Mouse (Mus musculus) limb, embryonic 13.5 days (tissue): ENCODE measurements around the gene Prdm12. TPM values are rescaled to one million over a fixed set of nuclear protein-coding genes. Genes with fewer than 3 reads are reported as not detected.

Experiments used
- ATAC-seq: fragments of 200-750 bp; cut with Nextera tagmentation; 2 replicates; pipeline ENCODE4 v1.8.0; 2017; ENCODE audit warnings: low read depth, moderate number of reproducible peaks, moderate TSS enrichment; ENCODE audit not compliant: low FRiP score
- H3K27ac ChIP-seq: fragments of 300-500 bp; sonication (generic); 2 replicates; pipeline ENCODE4 v1.5.1; 2015; ENCODE audit warnings: inconsistent platforms, mild to moderate bottlenecking, moderate library complexity
- H3K27me3 ChIP-seq: fragments of 300-500 bp; sonication (generic); 2 replicates; pipeline ENCODE4 v1.6.1; 2015; ENCODE audit warnings: mild to moderate bottlenecking, inconsistent platforms
- H3K36me3 ChIP-seq: fragments of 300-500 bp; sonication (generic); 2 replicates; pipeline ENCODE4 v1.6.1; 2015; ENCODE audit warnings: inconsistent platforms, mild to moderate bottlenecking, moderate library complexity
- H3K4me1 ChIP-seq: fragments of 300-500 bp; sonication (generic); 2 replicates; pipeline ENCODE4 v1.6.1; 2015; ENCODE audit warnings: inconsistent platforms
- H3K4me2 ChIP-seq: fragments of 300-500 bp; sonication (generic); replicated peaks from 2 replicates; pipeline ENCODE4 v1.6.1; 2015; ENCODE audit warnings: inconsistent platforms, mild to moderate bottlenecking, moderate library complexity
- H3K4me3 ChIP-seq: fragments of 300-500 bp; sonication (generic); 2 replicates; pipeline ENCODE4 v1.5.1; 2015; ENCODE audit warnings: moderate library complexity, mild to moderate bottlenecking, inconsistent platforms
- H3K9ac ChIP-seq: fragments of 300-500 bp; sonication (generic); 2 replicates; pipeline ENCODE4 v1.6.1; 2015; ENCODE audit warnings: mild to moderate bottlenecking, inconsistent platforms
- H3K9me3 ChIP-seq: fragments of 300-500 bp; sonication (generic); 2 replicates; pipeline ENCODE4 v1.6.1; 2016; ENCODE audit warnings: inconsistent platforms
- WGBS: fragments of 180-500 bp; shearing (Covaris S2); methylation state at CpG from one replicate; pipeline ENCODE4 v1.1.7; 2015; 5-methylcytosine and 5-hydroxymethylcytosine counted together
- microRNA-seq: library from miRNA; unstranded; fragments of <30 nt; microRNA quantifications from one replicate; pipeline ENCODE4, GENCODE M21; 2016
- polyA plus RNA-seq: library from polyadenylated mRNA; unstranded; fragments of >200 nt; fragmentation: Nextera tagmentation; extraction: Ambion mirVana; gene quantifications from 2 replicates; pipeline ENCODE4 v1.2.1, GENCODE M21; 2015

The Prdm12 gene
- polyA plus RNA-seq, 1 experiment from 2014 or later: not detected

DNA sequence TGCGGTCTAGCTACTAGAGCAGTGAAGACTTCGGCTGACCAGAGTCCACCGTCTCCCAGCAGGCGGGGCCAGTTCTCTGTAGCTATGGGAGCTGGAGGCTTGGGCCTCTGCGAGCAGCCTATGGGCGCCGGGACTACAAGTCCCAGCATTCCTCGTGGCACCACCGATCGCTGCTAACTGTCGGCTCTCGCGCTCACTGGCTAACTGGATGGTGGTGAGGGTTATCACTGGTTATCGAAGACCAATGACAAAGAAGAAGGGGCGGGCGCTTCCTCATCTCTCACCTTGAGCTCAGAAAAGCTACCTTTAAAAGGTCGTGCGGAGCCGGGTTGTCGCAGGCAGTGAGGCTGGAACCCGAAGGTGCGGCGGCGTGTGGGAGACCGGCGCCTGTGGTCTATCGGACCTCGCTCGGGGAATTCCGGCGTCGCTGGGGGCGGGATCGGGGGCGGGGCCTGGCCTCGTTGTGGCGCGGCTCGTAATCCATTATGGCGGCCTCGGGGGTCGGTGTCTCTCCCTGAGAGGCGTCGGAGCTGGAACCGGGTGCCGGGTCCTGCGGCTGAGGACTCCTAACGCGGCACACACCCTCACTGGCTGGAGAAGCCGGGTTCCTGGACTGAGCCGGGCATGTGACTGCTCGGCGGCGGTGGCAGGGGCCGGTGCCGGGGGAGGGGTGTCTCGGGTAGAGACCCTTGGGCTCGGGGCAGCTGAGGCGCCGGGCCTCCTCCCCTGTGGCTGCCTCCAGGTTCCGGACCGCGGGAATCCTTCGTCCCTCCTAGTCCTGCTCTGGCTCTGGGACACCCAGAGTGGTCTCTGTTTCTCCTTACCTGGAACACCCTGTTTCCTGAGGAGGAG is 48.5 kb downstream of the Prdm12 start, which contains the start of gene Abl1:
Abl1 (plus strand) TSS at position 303 of the 852 bp plus-strand sequence.
- WGBS: under 1% methylated on average over 62 of the region's 64 CpGs
- Histone ChIP-seq H3K9ac (peak within 1 kb of the TSS; percentile 92), H3K4me2 (peak within 1 kb of the TSS; percentile 77), H3K4me1 (peaks cover 35% of the 10 kb centered on the region), H3K27me3 (no peaks in the 10 kb centered on the region), H3K9me3 (no peaks in the 10 kb centered on the region), H3K27ac (peak within 1 kb of the TSS; percentile 92), H3K4me3 (peak within 1 kb of the TSS; percentile 93), H3K36me3 (peaks cover 4% of the 10 kb centered on the region; the same call in 1 of the 2 replicates)
- ATAC-seq: peak; percentile 99

GRCm38 (mm10) chr2:31689045-31689444 is 49.2 kb downstream of the Prdm12 start:
- Histone ChIP-seq H3K4me1 (peaks cover 35% of the 10 kb centered on the region), H3K27ac (peak overlapping the region; percentile 92; the same call in 1 of the 2 replicates), H3K36me3 (peaks cover 4% of the 10 kb centered on the region; the same call in 1 of the 2 replicates), H3K9ac (peak overlapping the region; percentile 92), H3K4me3 (peak overlapping the region; percentile 93), H3K27me3 (no peaks in the 10 kb centered on the region), H3K9me3 (no peaks in the 10 kb centered on the region), H3K4me2 (peak overlapping the region; percentile 77)
- no peak for ATAC-seq
- under 1% methylated on average over 12 of the region's 12 CpGs for WGBS

DNA sequence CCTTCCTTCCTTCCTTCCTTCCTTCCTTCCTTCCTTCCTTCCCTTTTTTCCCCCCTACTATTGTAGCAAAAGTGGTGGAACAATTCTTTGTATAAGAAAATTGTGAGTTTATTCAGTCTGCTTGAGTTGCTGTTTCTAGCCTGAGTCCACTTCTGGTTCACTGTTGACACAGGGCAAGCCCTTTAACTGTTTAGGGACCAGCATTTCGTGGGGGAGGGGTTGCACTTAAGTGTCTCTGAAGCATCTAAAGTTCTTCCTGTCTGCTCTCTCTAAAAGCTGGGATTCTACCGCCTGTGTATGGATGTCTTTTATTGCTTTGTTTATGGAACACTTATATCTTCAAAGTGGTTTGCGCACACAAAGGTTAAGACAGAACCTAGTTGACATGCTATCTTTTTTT is 50.2 kb downstream of the Prdm12 start:
- peaks cover 35% of the 10 kb centered on the region for H3K4me1 ChIP-seq
- H3K9me3 ChIP-seq: no peaks in the 10 kb centered on the region
- peak overlapping the region; percentile 92 for H3K9ac ChIP-seq
- no peak overlapping the region for H3K27ac ChIP-seq
- H3K4me2 ChIP-seq: peak overlapping the region; percentile 77
- H3K4me3 ChIP-seq: peak overlapping the region; percentile 93
- H3K27me3 ChIP-seq: no peaks in the 10 kb centered on the region
- peaks cover 4% of the 10 kb centered on the region; the same call in 1 of the 2 replicates for H3K36me3 ChIP-seq
- ATAC-seq: no peak
- WGBS: 40% methylated on average over 3 of the region's 3 CpGs

DNA sequence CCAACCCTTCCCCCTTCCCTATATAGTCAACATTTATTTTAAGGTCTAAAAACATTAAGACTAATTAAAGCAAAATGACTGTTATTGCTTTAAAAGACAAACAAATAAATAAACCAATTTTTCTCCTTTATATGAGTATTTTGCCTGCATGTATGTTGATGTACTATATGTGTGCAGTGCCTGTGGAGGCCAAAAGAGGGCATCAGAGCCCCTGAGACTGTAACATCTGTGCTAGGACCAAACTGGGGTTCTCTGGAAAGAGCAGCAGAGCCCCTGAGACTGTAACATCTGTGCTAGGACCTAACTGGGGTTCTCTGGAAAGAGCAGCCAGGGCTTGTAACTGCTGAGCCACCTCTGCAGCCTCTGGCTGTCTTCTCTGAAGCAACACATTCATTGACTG is 58.4 kb downstream of the Prdm12 start:
- Histone ChIP-seq H3K27ac (no peak overlapping the region), H3K4me2 (no peak overlapping the region), H3K4me1 (no peaks in the 10 kb centered on the region), H3K9me3 (no peaks in the 10 kb centered on the region), H3K9ac (no peak overlapping the region), H3K27me3 (no peaks in the 10 kb centered on the region), H3K36me3 (peaks cover 35% of the 10 kb centered on the region), H3K4me3 (no peak overlapping the region)
- no peak for ATAC-seq

DNA sequence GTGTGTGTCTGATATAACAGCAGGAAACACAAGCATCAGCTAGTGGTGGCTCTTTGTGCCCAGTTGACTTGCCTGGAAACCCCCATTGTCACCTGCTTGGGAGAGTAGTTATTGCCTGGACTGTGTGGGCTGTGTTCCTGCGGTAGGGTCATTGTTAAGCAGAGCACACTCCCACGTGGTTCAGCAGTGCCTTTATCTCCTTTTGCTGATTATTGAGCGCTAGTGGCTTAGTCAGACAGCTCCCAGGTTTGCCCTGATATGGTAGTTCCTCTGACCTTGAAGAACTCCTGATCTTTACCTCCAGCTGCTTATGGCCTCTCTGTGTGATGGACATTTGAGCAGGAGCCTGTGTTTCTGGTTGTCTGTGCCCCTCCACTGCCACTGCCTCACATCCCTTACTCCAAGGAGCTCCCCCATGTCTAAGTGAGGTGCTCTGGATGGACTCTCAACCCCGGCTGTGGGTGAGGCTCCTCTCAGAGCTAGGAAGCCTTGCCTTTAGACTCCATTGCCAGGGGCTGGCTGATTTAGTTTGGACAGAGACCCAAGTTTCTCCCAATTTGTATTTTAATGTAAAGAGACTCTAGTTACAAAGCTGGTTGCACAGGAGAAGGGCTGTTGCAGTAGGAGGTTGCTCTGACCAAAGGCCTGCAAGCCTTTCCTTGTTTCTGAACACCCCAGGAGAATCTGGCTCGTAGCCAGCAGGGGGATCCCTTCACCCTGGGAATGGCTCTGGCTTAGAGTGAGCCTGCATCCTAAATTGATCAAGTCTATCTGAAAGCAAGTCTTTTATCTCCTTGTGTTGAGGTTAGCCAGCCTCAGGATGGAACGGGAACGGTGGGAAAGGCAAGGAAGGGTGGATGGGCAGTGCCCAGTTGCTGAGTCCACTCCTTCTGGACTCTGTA is 61.0 kb downstream of the Prdm12 start:
- WGBS: 58% methylated on average over 7 of the region's 7 CpGs

DNA sequence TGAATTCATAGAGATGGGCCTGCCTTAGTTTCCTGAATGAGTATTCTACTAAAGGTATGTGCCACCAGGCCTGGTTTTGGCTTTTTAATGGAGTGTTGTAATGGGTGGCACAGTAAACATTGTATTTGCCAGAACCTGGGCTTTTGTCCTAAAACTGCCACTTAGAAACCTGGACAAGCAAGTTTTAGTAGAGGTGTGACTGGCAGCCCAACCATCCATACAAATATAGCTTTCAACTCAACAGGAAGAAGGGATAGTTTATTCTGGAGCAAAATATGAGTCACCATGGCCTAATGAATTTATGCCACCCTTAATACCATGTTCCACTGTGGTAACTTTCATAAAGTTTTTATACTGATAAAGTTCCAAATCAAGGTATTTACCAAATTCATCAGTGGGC is 63.4 kb downstream of the Prdm12 start:
- no peak overlapping the region for H3K9ac ChIP-seq
- no peak overlapping the region for H3K4me2 ChIP-seq
- H3K27ac ChIP-seq: no peak overlapping the region
- no peaks in the 10 kb centered on the region for H3K9me3 ChIP-seq
- no peaks in the 10 kb centered on the region for H3K27me3 ChIP-seq
- H3K4me1 ChIP-seq: no peaks in the 10 kb centered on the region
- peaks cover 31% of the 10 kb centered on the region for H3K36me3 ChIP-seq
- ATAC-seq: no peak
- H3K4me3 ChIP-seq: no peak overlapping the region

More for the DNA sequence above, 61.0 kb downstream of the Prdm12 start:
- Histone ChIP-seq H3K27ac (no peak overlapping the region), H3K27me3 (no peaks in the 10 kb centered on the region), H3K9ac (no peak overlapping the region), H3K36me3 (peaks cover 37% of the 10 kb centered on the region), H3K4me1 (no peaks in the 10 kb centered on the region), H3K9me3 (no peaks in the 10 kb centered on the region), H3K4me2 (no peak overlapping the region), H3K4me3 (no peak overlapping the region)
- ATAC-seq: no peak

Small RNA genes within 50 kb of the gene (microRNA-seq; reads per million reads assigned to microRNA genes)
- not detected for gene Mir6998

Other genes with a start within 250 kb of the Prdm12 start
- gene Ass1, start 169.8 kb upstream of the Prdm12 start, polyA plus RNA-seq: 9.7 and 10.9 TPM in 2 replicates
- 89.3 and 91.1 TPM in 2 replicates for gene Fubp3, start 67.4 kb upstream of the Prdm12 start, polyA plus RNA-seq
- gene Exosc2, start 30.7 kb downstream of the Prdm12 start, polyA plus RNA-seq: 73.7 and 78.1 TPM in 2 replicates
- 52.4 and 55.9 TPM in 2 replicates for gene Abl1, start 48.3 kb downstream of the Prdm12 start, polyA plus RNA-seq
- gene Qrfp, start 170.5 kb downstream of the Prdm12 start, polyA plus RNA-seq: 0.14 and 0.23 TPM in 2 replicates
- gene Fibcd1, start 206.0 kb downstream of the Prdm12 start, polyA plus RNA-seq: 0.24 and 0.25 TPM in 2 replicates
- gene Lamc3, start 247.3 kb downstream of the Prdm12 start, polyA plus RNA-seq: 0.28 and 0.34 TPM in 2 replicates